Mouse (Mus musculus) frontal cortex, adult 2 months (tissue): Measurements from ENCODE around the gene Adat3. TPM values are rescaled to one million over a fixed set of nuclear protein-coding genes. Genes with fewer than 3 reads are reported as not detected.
A peak's percentile ranks its signal among the peaks of the same experiment; 100 is the strongest.

Experiments used
- DNase-seq, 2 experiments: peaks; one replicate each; pipeline ENCODE4 v3.0.0; 2022; ENCODE audit warnings: low spot score in 1 of 2; ENCODE audit errors: extremely low spot score in 1 of 2
- polyA plus RNA-seq: library from polyadenylated mRNA; depleted of rRNA; stranded (reverse); fragments of >200 nt; gene quantifications from 2 replicates; pipeline ENCODE4 v1.2.3, GENCODE M21; 2012; rRNA removed

Gene Adat3
- 5.6 and 8.1 TPM in 2 replicates for polyA plus RNA-seq

DNA sequence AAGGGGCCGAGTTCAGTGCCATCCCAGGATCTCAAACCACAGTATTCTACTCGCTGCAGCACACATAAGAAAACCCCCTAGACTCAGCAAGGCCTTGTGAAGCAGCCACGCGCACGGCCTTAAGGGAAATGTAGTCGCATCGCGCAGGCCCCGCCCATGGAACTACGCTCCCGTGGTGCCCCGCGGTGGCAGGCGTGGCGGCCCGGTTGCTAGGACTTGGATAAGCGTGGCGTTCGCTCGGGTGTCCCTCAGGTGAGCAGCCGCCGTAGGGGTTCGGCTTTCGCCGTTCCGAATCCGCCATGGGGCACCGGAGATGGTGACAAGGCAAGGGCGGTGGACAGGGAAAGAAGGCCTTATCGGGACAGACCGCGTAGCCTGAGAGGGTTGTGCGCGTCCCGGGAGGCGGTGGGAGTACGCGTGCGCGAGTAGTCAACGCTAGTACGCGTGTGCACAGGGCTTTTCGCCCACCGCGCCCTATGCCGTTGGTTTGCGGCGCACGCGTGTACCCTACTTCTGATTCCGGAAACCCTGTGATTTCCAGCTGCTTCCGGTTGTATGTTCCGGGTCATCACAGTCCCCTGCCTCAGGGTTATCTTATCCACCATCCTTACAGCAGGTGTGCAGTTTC is at the start of gene Adat3, which contains the start of gene Scamp4:
Gene Adat3, plus strand, starts transcription at position 183 of the 628 bp plus-strand sequence.
Gene Scamp4, plus strand, starts transcription at position 175 of the 628 bp plus-strand sequence.
- DNase-seq = peak; percentile 93 to 96

DNA sequence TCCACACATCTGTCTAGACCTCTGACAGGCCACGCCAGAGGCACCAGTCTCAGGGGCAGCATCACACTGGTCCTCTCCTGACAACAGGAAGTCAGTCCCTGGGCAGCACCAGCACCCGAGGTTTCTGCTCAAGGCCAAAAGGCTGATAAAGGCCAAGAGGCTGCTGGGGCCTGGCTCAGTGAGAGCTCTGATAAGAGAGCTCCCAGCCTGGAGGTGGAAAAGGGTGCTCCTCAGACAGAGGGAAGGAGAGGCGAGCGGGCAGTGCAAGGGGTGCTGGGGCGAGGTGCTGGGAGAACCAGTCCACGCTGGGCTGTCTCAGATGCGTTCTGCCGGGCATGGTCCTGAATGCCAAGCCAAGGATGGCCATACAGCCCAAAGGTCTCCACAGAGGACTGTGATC is 49.1 kb upstream of the Adat3 start:
- DNase-seq = no peak

GRCm38 (mm10) chr10:80553997-80554396 is 48.7 kb upstream of the Adat3 start:
- no peak for DNase-seq

DNA sequence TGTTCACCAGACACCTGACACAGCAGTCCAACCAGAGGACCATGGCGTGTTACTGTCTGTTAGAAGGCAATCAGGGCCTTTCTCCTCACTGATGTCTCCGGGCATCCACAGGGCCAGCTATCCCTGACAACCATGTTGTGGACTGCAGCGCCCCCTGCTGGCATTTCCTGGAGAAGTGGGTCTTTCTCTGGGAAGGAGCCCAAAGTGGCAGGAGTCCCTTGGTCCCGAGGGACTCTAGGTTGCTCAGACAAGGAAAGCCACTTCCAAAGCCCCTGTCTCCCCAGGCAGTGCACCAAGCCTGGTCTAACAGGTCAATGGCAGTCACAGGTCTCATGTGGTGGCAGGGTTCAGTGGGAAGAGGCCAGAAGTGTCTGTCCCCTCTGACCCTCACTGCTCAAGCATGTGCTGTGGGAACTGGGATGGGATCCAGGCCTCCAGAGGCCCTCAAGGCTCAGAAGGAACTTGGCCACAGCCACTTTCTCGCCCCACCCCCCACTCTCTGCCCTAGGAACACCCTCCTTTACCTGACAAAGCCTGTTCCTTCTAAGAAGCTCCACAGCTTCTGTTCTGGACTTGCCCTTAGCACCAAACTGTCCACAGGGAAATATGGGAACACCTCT is 45.2 kb upstream of the Adat3 start:
- DNase-seq = peak in 1 of 2 experiments; percentile 85

GRCm38 (mm10) chr10:80559431-80559830 is 43.2 kb upstream of the Adat3 start:
- DNase-seq = no peak

GRCm38 (mm10) chr10:80560621-80561020 is 42.1 kb upstream of the Adat3 start:
- no peak for DNase-seq

DNA sequence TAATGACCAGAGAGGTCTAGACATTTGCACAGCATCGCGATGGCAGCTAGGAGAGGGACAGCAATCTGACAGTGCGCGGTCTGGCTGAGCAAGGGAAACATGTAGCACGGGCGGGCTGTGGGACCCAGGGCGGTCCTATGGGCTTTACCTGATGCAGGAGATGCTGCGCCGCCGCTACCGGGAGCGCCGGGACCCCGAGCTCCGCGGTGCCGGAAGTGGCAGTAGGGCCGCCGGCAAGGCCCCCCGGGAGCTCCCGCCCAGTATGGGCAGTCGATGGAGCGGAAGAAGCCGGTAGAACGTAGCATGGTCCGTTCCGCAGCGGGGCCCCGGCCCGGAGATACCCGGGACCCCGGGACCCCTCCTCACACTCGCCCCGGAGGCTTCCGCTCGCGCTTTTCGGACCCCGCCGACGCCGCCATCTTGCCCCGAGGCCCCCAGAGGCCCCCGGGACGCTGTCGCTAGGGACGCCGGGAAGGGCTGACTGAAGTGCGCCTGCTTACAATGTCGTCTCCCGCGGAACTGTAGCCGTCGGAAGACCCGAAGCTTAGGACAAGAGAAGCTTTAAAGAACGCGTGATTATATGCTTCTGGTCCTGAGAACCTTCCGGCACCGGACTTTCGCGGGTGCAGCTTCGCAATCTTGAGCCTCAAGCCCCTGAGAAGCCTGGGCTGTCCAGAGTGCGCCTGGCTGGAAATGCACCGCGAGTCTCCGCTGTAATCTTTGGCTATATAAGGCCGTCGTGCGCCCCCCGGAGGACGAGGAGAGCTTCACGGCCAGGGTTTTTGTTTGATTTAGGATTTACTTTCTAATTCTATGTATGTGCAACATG is 41.4 kb upstream of the Adat3 start, which contains the start of gene Rexo1:
Gene Rexo1, minus strand, starts transcription at position 445 of the 829 bp plus-strand sequence.
- DNase-seq = peak; percentile 83 to 96

DNA sequence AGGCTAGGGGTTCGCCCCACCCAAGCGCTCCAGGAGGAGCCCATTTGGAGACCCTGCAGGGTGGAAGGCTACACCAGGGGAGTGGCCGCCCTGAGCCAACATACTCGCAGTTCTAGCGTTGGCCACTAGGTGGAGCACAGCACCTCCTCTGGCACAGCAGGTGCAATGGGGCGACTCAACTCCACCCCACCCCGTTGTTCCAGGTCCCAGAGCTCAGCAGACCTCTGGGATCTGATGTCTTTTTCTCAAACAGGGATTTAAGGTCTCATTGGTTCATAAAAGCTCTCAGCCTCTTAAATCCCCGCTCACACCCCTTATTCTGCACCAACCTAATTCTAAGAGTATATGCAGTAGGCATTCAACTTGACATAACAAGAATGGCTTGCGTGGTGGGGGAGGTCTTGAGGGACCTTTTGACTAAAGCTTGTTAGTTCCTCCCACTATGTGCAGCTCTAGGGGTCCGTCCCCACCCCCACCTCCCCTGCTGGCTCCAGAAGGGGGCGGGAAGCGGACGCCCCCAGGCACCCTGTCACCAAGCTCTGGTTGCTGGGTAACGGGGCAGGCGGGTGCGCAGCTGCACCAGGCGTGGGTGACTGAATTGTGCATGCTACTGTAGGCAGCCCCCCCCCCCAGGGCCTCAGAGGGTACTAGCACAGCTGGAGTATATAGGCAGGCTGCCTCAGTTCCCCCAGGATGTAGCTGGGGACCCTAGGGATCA is 36.1 kb upstream of the Adat3 start:
- peak; percentile 80 to 96 for DNase-seq

GRCm38 (mm10) chr10:80568876-80569275 is 33.8 kb upstream of the Adat3 start:
- no peak for DNase-seq

DNA sequence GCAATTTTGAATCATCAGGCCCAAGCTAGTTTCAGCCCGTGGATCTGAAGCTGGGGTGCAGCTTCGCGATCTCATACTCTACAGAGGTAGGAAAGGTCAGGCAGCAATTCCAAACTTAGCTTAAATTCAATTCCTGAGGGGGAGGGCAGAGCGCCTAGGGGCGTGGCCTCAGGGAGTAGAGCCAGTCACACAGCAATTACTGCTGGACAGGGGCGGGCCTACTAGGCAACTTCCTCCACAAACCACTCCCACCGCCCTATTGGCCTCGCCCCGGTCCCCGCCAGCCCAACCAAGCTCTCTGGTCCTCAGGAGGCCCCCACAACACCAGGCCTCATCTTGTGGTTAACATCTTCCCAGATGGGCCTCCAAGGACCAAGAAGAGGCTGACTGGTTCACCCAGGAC is 33.0 kb upstream of the Adat3 start:
- DNase-seq = no peak

DNA sequence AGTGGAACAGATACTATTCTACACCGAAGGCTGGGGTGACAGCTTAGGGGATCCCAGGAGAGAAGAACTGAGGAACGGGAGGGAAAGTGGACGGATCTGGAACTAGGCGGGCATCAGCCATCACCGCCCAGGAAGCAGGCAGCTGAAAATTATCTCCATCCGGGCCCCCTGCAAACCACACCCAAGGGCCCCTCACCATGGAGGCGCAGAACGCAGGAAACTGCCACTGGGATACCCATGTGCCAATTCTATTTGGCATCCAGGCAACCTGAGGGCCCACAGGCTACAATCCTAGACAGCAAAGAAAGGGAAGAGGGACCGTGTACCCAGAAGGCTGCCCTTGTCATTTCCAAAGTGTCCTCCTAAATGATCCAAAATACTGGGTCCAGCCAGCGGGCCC is 32.3 kb upstream of the Adat3 start:
- no peak for DNase-seq

DNA sequence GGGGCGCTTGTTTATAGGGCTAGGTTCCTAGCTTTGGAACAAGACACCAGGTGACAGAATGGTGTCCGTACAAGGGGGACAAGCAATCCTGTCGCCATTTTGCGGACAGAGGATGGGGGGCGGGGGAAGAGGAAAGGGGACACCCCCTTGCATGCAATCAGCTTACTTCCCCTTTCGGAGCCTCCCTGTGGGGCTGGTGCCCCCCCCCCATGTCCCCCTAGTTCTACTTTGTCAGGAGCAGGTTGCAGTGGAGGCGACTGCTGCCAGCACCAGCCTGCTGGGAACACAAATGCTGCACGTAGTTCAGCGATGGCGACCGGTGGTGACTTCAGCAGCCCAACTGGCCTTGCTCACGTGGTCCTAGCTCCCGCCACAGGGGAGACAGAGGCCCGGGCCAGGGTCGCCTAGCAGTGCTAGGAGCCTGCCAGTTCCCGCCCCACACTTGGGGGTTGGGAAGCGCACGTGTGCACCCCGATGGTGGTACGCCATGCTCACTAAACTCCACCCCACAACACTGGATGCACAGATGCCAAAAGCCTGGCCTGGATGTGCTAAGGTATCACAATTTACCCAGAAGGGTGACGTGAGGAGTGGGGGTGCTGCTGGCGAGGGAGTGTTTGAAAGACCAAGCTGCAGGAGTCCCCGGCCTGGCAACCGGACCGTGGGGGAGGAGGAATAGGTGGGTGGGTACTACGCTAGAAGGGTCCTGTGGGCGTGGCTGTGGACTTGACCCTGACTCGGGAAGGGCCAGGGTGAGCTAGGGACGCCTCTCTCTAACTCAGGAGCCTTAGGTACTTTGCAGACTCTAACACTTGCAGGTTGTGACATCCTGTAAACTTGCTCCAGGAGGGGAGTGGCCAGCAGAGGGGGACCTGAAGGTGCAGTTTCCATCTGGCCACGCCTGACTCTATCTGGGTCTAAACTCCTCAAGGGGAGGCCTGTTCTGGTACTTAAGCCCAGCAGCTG is 31.5 kb upstream of the Adat3 start:
- peak in 1 of 2 experiments; percentile 38 for DNase-seq

DNA sequence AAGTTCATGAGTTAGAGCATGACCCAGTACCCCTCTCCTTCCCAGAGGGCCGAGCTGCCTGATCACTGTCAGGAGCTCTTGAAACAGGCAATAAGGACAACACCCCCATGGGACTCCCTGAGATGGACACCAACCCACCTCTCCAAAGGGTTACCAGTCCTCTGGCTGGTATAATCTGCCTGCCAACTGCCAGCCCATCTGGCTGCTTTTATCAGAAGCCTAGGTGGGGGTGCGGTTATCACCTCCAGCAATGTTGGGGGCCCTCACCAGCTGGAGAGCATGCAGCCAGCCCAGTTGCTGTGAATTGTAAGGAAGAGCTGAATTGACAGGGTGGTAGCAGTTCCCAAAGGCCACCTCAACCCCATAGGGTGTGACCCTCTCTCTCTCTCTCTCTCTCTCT is 30.2 kb upstream of the Adat3 start:
- DNase-seq = no peak

- DNase-seq = peak in 1 of 2 experiments; percentile 77
Measured at GRCm38 (mm10) chr10:80573944-80574343, 28.7 kb upstream of the Adat3 start.

GRCm38 (mm10) chr10:80574896-80575295 is 27.8 kb upstream of the Adat3 start:
- peak in 1 of 2 experiments; percentile 52 for DNase-seq

DNA sequence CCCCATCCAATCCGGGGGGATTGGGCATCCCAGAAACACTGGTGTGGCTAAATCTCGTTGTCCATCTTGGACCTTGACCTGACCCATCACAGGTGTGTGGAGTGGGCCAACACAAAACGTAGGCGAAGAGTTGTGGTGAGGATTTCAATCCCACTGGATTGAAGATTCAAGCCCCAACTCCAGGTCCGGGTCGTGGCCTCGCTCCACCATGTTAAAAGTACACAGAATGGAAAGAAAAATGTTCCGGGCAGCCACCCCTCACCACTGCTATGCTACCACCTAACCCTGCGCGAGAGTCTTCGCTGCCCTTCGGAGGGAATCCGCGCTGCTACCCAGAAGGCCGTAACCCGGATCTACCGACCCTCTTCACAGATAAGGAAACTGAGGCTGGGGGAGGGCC is 26.8 kb upstream of the Adat3 start:
- DNase-seq = no peak

DNA sequence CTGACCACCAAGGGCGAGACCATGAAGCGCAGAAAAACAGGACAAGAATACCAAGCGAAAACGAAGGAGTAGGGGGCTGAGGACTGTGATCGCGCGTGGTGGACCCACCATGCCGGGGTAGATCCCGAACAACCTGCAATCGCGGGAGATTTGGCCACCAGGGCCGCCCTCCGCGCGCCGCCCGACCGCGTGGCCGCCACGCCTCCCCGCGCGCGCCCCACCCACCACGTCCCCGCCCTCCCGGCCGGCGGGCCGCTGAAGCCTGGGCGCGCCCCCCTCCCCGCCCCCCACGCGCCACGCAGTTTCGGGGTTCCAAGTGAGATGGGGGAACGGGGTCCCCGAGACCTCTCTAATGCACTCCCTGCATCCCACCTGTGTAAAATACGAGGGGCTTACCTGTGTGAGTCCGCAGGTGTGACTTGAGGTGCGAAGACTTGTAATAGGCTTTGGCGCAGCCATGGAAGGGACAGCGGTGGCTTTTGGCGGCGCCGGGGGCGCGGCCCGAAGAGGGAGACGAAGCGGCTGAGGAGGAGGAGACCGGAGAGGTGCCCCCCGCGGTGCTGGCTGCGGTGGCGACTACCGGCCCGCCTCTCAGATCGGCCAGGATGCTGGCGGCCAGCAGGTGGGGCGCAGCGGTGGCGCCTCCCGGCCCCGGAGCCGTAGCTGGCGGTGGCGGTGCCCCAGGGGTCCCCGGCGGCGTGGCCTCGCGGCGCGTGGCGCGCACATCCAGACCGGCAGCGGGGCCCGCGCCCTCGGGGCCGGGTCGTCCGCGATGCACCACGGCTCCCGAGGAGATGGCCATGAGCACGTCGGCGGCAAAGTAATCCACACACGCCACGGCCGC is 26.1 kb upstream of the Adat3 start:
- DNase-seq = peak in 1 of 2 experiments; percentile 49
